Mouse (Mus musculus): Measurements from ENCODE around the gene Pik3r5. TPM values are rescaled to one million over a fixed set of nuclear protein-coding genes. Genes with fewer than 3 reads are reported as not detected.

Gene Pik3r5
- polyA plus RNA-seq, 1 experiment from 2014 or later: 1.2 TPM

DNA sequence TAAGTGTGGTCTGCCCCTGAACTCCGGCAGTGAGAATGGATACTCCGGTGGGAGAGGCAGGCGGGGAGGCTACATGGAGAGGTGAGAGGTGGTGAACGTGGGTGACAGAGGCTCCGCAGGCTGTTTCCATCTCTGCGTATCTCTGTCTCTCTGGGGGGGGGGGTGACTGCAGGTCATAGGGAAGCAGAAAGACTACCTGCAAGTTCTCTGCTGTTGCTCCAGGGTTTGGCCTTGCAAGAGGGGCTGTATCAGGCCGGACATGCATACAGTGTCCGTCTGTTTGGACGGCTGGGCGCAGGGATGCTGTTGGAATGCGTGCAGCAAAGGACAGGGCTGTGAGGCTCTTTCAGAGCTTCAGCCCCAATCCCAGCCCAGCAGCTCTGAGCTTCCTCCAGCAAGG, 73.0 kb downstream of the Pik3r5 start:
- no peak for ATAC-seq (ENCODE audit: insufficient read depth, low FRiP score, low TSS enrichment)
- Histone ChIP-seq H3K27me3 (ENCODE audit: control insufficient read depth, insufficient read depth, low read length) (no peaks in the 10 kb centered on the region), H3K27ac (ENCODE audit: low read depth, low read length) (no peak overlapping the region), H3K4me2 (ENCODE audit: low read depth) (no peak overlapping the region), H3K4me3 (ENCODE audit: low read depth, low read length) (no peak overlapping the region), H3K9ac (ENCODE audit: low read length) (no peak overlapping the region), H3K9me3 (ENCODE audit: control insufficient read depth, low read length) (no peaks in the 10 kb centered on the region), H3K4me1 (ENCODE audit: control insufficient read depth, insufficient read depth, low read length) (no peaks in the 10 kb centered on the region), H3K36me3 (ENCODE audit: control insufficient read depth, insufficient read depth, low read length) (no peaks in the 10 kb centered on the region)
- 90% methylated on average over 11 of the region's 11 CpGs for WGBS
- DNase-seq (ENCODE audit: low spot score): no peak

DNA sequence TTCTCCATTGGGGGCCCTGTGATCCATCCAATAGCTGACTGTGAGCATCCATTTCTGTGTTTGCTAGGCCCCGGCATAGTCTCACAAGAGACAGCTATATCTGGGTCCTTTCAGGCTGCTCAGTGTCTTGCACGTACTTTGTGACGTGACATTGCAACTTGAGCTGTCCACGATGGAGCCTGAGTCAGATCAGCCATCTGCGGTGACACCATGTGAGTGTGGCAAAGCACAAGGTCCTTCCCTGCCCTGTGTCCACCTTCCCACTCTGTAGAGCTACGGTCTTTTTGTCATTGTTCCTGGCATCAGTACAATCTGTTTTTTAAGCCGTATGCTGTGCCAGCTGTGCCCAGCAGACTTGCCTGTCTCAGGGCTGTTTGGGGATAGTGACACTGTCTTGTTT, 75.3 kb downstream of the Pik3r5 start:
- Histone ChIP-seq H3K4me1 (ENCODE audit: control insufficient read depth, insufficient read depth, low read length) (no peaks in the 10 kb centered on the region), H3K27ac (ENCODE audit: low read depth, low read length) (no peak overlapping the region), H3K36me3 (ENCODE audit: control insufficient read depth, insufficient read depth, low read length) (no peaks in the 10 kb centered on the region), H3K4me3 (ENCODE audit: low read depth, low read length) (no peak overlapping the region), H3K4me2 (ENCODE audit: low read depth) (no peak overlapping the region), H3K9ac (ENCODE audit: low read length) (no peak overlapping the region), H3K27me3 (ENCODE audit: control insufficient read depth, insufficient read depth, low read length) (no peaks in the 10 kb centered on the region), H3K9me3 (ENCODE audit: control insufficient read depth, low read length) (no peaks in the 10 kb centered on the region)
- DNase-seq (ENCODE audit: low spot score) (no peak), ATAC-seq (ENCODE audit: insufficient read depth, low FRiP score, low TSS enrichment) (no peak)
- 91% methylated on average over 7 of the region's 7 CpGs for WGBS

DNA sequence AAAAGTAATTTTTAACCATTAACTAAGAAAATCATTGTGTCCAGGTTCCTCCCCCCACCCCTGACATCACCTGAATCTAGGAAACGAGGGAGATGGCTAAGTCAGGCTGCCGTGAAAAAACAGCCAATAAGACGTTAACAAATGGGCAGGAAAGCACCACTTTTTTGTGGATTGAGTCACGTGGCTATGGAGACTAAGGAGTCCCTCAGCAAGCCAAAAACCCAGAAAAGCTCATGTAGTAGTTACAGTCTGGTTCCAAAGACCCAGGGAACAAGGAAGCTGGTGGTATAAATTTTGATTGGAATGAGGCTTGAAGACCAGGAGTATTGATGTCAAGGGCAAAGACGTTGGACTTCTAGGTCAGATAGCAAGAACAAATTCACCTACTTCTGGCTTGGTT, 76.7 kb downstream of the Pik3r5 start:
- no peak for ATAC-seq (ENCODE audit: insufficient read depth, low FRiP score, low TSS enrichment)
- Histone ChIP-seq H3K4me1 (ENCODE audit: control insufficient read depth, insufficient read depth, low read length) (no peaks in the 10 kb centered on the region), H3K27me3 (ENCODE audit: control insufficient read depth, insufficient read depth, low read length) (no peaks in the 10 kb centered on the region), H3K4me2 (ENCODE audit: low read depth) (no peak overlapping the region), H3K4me3 (ENCODE audit: low read depth, low read length) (no peak overlapping the region), H3K36me3 (ENCODE audit: control insufficient read depth, insufficient read depth, low read length) (no peaks in the 10 kb centered on the region), H3K9me3 (ENCODE audit: control insufficient read depth, low read length) (no peaks in the 10 kb centered on the region), H3K9ac (ENCODE audit: low read length) (no peak overlapping the region), H3K27ac (ENCODE audit: low read depth, low read length) (no peak overlapping the region)
- 74% methylated on average over 5 of the region's 5 CpGs for WGBS
- DNase-seq (ENCODE audit: low spot score): no peak

DNA sequence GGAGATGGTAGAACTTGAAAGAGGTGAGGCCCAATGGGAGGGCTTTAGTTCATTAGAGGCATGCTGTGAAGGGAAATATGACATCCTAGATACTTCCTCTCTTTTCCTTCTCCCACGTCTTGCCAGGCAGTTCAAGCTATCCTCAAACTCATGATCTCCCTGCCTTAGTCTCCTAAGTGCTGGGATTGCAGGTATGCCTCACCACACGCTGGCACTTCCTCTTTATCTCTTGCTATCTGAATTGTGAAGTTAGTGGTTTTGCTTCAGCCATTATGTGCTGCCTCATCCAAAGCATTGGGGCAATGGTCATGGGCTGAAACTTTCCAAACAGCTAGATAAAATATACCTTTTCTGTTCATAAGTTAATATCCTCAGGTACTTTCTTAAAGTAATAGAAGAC, 77.3 kb downstream of the Pik3r5 start:
- Histone ChIP-seq H3K4me1 (ENCODE audit: control insufficient read depth, insufficient read depth, low read length) (no peaks in the 10 kb centered on the region), H3K9ac (ENCODE audit: low read length) (no peak overlapping the region), H3K27me3 (ENCODE audit: control insufficient read depth, insufficient read depth, low read length) (no peaks in the 10 kb centered on the region), H3K27ac (ENCODE audit: low read depth, low read length) (no peak overlapping the region), H3K4me2 (ENCODE audit: low read depth) (no peak overlapping the region), H3K9me3 (ENCODE audit: control insufficient read depth, low read length) (no peaks in the 10 kb centered on the region), H3K36me3 (ENCODE audit: control insufficient read depth, insufficient read depth, low read length) (no peaks in the 10 kb centered on the region), H3K4me3 (ENCODE audit: low read depth, low read length) (no peak overlapping the region)
- no peak for ATAC-seq (ENCODE audit: insufficient read depth, low FRiP score, low TSS enrichment)
- 69% methylated on average over 2 of the region's 2 CpGs for WGBS
- DNase-seq (ENCODE audit: low spot score): no peak

DNA sequence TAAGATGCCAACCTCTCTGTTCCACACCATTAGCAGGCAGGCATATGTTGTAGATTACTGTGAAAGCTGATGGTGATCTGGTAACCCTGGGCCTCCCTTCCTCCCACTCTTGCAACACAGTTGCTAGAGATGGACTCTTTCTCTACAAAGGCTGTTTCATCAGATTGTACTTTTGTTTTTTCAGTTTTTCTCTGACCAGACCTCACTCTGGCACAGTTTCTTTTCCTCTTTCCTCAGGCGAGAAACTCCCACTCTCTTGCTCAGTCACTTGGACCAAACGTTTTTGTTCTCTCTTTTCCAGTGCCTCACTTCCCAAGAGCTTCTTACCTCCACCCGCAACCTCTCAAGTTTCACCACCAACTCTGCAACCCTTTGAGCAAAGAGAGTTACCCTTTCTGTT, 82.0 kb downstream of the Pik3r5 start:
- H3K4me1 ChIP-seq (ENCODE audit: control insufficient read depth, insufficient read depth, low read length): no peaks in the 10 kb centered on the region
- H3K27me3 ChIP-seq (ENCODE audit: control insufficient read depth, insufficient read depth, low read length): no peaks in the 10 kb centered on the region
- no peak overlapping the region for H3K4me2 ChIP-seq (ENCODE audit: low read depth)
- ATAC-seq (ENCODE audit: insufficient read depth, low FRiP score, low TSS enrichment) (no peak), DNase-seq (ENCODE audit: low spot score) (no peak)
- no peaks in the 10 kb centered on the region for H3K9me3 ChIP-seq (ENCODE audit: control insufficient read depth, low read length)
- H3K9ac ChIP-seq (ENCODE audit: low read length): no peak overlapping the region
- no peak overlapping the region for H3K4me3 ChIP-seq (ENCODE audit: low read depth, low read length)
- WGBS: 49% methylated on average over 3 of the region's 3 CpGs
- H3K27ac ChIP-seq (ENCODE audit: low read depth, low read length): no peak overlapping the region
- no peaks in the 10 kb centered on the region for H3K36me3 ChIP-seq (ENCODE audit: control insufficient read depth, insufficient read depth, low read length)

DNA sequence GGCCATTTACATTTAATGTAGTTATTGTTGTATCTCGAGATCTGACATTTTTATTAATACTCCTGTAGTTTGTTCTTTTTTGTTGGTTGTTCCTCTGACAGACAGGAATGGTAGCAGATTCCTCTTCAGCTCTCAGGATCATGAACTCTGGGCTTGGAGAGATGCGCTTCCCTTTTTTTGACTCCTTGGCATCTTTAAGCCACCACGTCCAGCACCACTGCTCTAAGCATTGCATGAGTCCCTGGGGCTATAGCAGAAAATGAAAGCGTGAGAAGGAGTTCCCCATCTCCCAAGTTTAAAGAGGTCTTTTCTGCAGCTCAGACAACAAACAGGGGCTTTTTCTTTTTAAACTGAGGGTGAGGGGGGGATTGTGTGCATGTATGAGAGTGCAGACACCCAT, 87.4 kb downstream of the Pik3r5 start:
- no peaks in the 10 kb centered on the region for H3K36me3 ChIP-seq (ENCODE audit: control insufficient read depth, insufficient read depth, low read length)
- H3K4me1 ChIP-seq (ENCODE audit: control insufficient read depth, insufficient read depth, low read length): no peaks in the 10 kb centered on the region
- H3K27ac ChIP-seq (ENCODE audit: low read depth, low read length): no peak overlapping the region
- H3K9me3 ChIP-seq (ENCODE audit: control insufficient read depth, low read length): no peaks in the 10 kb centered on the region; the same call in 1 of the 2 replicates
- DNase-seq (ENCODE audit: low spot score): no peak
- ATAC-seq (ENCODE audit: insufficient read depth, low FRiP score, low TSS enrichment): no peak
- H3K4me2 ChIP-seq (ENCODE audit: low read depth): no peak overlapping the region
- H3K4me3 ChIP-seq (ENCODE audit: low read depth, low read length): no peak overlapping the region
- H3K9ac ChIP-seq (ENCODE audit: low read length): no peak overlapping the region
- WGBS: 84% methylated on average over 4 of the region's 4 CpGs
- H3K27me3 ChIP-seq (ENCODE audit: control insufficient read depth, insufficient read depth, low read length): no peaks in the 10 kb centered on the region

DNA sequence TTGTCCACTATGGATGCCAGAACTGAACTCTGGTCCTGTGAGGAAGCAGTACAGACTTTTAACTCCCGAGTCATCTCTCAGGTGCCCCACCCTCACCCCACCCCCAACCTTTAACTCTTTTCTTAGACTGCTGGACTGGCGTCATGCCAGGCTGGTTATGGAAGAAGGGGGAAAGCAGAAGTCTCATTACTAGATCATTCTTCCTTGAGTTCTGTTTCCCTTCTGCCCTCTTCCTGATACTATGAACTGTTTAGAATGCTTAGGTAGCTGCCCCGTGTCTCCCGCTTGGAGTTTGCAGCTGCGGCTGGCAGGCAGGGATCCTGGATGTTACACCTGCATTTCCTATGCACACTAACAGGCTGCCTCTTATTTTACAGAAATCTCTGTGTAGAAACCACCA, 87.9 kb downstream of the Pik3r5 start:
- ATAC-seq (ENCODE audit: insufficient read depth, low FRiP score, low TSS enrichment): no peak
- Histone ChIP-seq H3K4me1 (ENCODE audit: control insufficient read depth, insufficient read depth, low read length) (no peaks in the 10 kb centered on the region), H3K36me3 (ENCODE audit: control insufficient read depth, insufficient read depth, low read length) (no peaks in the 10 kb centered on the region), H3K9me3 (ENCODE audit: control insufficient read depth, low read length) (no peaks in the 10 kb centered on the region; the same call in 1 of the 2 replicates), H3K9ac (ENCODE audit: low read length) (no peak overlapping the region), H3K27ac (ENCODE audit: low read depth, low read length) (no peak overlapping the region), H3K4me2 (ENCODE audit: low read depth) (no peak overlapping the region), H3K27me3 (ENCODE audit: control insufficient read depth, insufficient read depth, low read length) (no peaks in the 10 kb centered on the region), H3K4me3 (ENCODE audit: low read depth, low read length) (no peak overlapping the region)
- WGBS: 94% methylated on average over 5 of the region's 5 CpGs
- no peak for DNase-seq (ENCODE audit: low spot score)

DNA sequence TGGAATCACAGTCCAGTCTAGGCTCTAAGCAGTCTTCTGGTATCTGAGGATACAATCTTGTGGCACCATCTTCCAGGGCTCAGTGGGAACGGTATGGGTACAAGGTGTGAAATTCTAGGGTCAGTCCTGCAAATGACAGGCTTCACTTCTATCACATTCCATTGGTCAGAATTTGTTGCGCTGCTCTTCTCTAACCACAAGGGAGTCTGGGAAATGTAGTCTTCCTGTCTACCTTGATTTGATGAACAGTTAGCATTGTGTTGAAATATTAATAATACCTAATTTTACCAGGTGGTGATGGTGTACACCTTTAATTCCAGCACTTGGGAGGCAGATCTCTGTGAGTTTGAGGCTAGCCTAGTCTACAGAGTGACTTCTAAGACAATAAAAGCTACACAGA, 88.5 kb downstream of the Pik3r5 start:
- no peak overlapping the region for H3K9ac ChIP-seq (ENCODE audit: low read length)
- no peak for ATAC-seq (ENCODE audit: insufficient read depth, low FRiP score, low TSS enrichment)
- H3K4me3 ChIP-seq (ENCODE audit: low read depth, low read length): no peak overlapping the region
- DNase-seq (ENCODE audit: low spot score): no peak
- H3K4me1 ChIP-seq (ENCODE audit: control insufficient read depth, insufficient read depth, low read length): no peaks in the 10 kb centered on the region
- no peaks in the 10 kb centered on the region for H3K27me3 ChIP-seq (ENCODE audit: control insufficient read depth, insufficient read depth, low read length)
- no peak overlapping the region for H3K4me2 ChIP-seq (ENCODE audit: low read depth)
- no peaks in the 10 kb centered on the region; the same call in 1 of the 2 replicates for H3K9me3 ChIP-seq (ENCODE audit: control insufficient read depth, low read length)
- no peaks in the 10 kb centered on the region for H3K36me3 ChIP-seq (ENCODE audit: control insufficient read depth, insufficient read depth, low read length)
- H3K27ac ChIP-seq (ENCODE audit: low read depth, low read length): no peak overlapping the region
- WGBS: 85% methylated on average over 2 of the region's 2 CpGs

DNA sequence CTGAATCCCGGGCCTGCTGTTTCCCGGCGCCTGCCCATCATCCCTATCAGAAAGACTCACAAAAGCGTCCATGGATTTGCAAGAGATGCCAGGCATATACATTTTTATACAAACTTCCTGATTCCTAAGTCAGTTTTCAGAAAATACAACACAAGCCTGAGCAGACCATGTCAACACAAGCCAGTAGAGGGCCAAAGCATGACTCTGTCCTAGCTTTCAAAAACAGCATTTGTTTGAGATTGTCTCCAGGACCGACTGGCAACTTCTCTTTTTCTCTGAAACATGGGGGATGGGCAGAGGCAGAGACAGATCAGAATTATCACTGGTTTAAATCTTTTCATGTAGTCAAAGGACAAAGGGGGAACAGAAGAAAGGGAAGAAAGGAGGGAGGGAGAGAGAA, 89.4 kb downstream of the Pik3r5 start:
- Histone ChIP-seq H3K27me3 (ENCODE audit: control insufficient read depth, insufficient read depth, low read length) (no peaks in the 10 kb centered on the region), H3K4me1 (ENCODE audit: control insufficient read depth, insufficient read depth, low read length) (no peaks in the 10 kb centered on the region), H3K27ac (ENCODE audit: low read depth, low read length) (no peak overlapping the region), H3K4me3 (ENCODE audit: low read depth, low read length) (no peak overlapping the region), H3K4me2 (ENCODE audit: low read depth) (no peak overlapping the region), H3K9me3 (ENCODE audit: control insufficient read depth, low read length) (no peaks in the 10 kb centered on the region; the same call in 1 of the 2 replicates), H3K9ac (ENCODE audit: low read length) (no peak overlapping the region), H3K36me3 (ENCODE audit: control insufficient read depth, insufficient read depth, low read length) (no peaks in the 10 kb centered on the region)
- WGBS: 83% methylated on average over 5 of the region's 5 CpGs
- ATAC-seq (ENCODE audit: insufficient read depth, low FRiP score, low TSS enrichment): no peak
- no peak for DNase-seq (ENCODE audit: low spot score)
